Comparison of ENCODE assay signal across 8 mouse cellular contexts in genomic region chr3:29036146-29036545, GRCm38 (mm10). TPM values are rescaled to one million over a fixed set of nuclear protein-coding genes. Genes with fewer than 3 reads are reported as not detected.
DNase-seq lines count a peak whose midpoint lies in the region.

No protein-coding gene starts in this region.

- intact Hi-C loops in left cerebral cortex, postnatal 25 days (cut with DNase I) = loop anchor here (2.0 to 10.0 kb wide), 2 partner anchors 691 to 1529 kb away; no protein-coding TSS in a partner anchor

- DNase-seq in adrenal gland, postnatal 10 days = peak; percentile 36
- no peak for DNase-seq in adrenal gland, postnatal 4 days (ENCODE audit: low spot score in 2 of 2)
- DNase-seq in ovary, postnatal 14 days (ENCODE audit: low spot score) = peak; percentile 25
- no peak for DNase-seq in ovary, postnatal 10 days (ENCODE audit: low spot score)
- DNase-seq in forelimb bud, embryonic 11.5 days (ENCODE audit: low read depth, low spot score) = peak; percentile 48
- DNase-seq in left cerebral cortex, postnatal 25 days (ENCODE audit: low spot score in 2 of 2) = peak; percentile 53 to 58
- peak; percentile 85 for DNase-seq in retina, embryonic 14.5 days (ENCODE audit: low spot score)
- DNase-seq in gastrocnemius, adult 8-10 months (ENCODE audit: low spot score in 2 of 2) = no peak

RNA-seq across cellular contexts. Expression of gene Egfem1, which starts 45.7 kb away (rescaled TPM):
- total RNA-seq in adrenal gland, postnatal 10 days (2021) = under 1 TPM; 0.58 to 0.60 TPM
- total RNA-seq in adrenal gland, postnatal 4 days (2021) = under 1 TPM; 0.45 TPM
- 10 to 100 TPM; 17.2 to 18.5 TPM for total RNA-seq in left cerebral cortex, postnatal 25 days (2021)
- total RNA-seq in gastrocnemius, adult 8-10 months (2022) = not detected

Comparison
In these comparisons a context has a peak if more than half of its experiments do, and no peak if none do; other contexts are left out.
1. DNase-seq: peak in adrenal gland, postnatal 10 days (single experiment), ovary, postnatal 14 days (single experiment), forelimb bud, embryonic 11.5 days (single experiment), left cerebral cortex, postnatal 25 days (2 of 2) and retina, embryonic 14.5 days (single experiment); none in adrenal gland, postnatal 4 days (0 of 2), ovary, postnatal 10 days (single experiment) and gastrocnemius, adult 8-10 months (0 of 2).
2. RNA of gene Egfem1, which starts 45.7 kb away (total RNA-seq): 17.2 to 18.5 TPM in left cerebral cortex, postnatal 25 days; 0.58 to 0.60 TPM in adrenal gland, postnatal 10 days, 0.45 TPM in adrenal gland, postnatal 4 days and not detected in gastrocnemius, adult 8-10 months; every median in the first group is over 10 times any median in the second.